Mouse (Mus musculus) adrenal gland, adult 18-20 months (tissue): Measurements from ENCODE around the gene Rpap1. TPM values are rescaled to one million over a fixed set of nuclear protein-coding genes. Genes with fewer than 3 reads are reported as not detected.

Experiments used
- DNase-seq, 2 experiments: peaks; one replicate each; pipeline ENCODE4 v3.0.0; 2021 to 2022; ENCODE audit warnings: low spot score in 2 of 2
- long read RNA-seq, 2 experiments: library from polyadenylated mRNA; stranded (forward); transcript quantifications; one replicate each; pipeline ENCODE4 v2.0.0; 2021
- total RNA-seq, 2 experiments: library from RNA; stranded (reverse); gene quantifications; 1 replicate in 1 of 2; 2 replicates in 1 of 2; pipeline ENCODE4 v1.2.3; 2021

Gene Rpap1
- 10 to 100 TPM; 12.5 to 14.4 TPM for total RNA-seq
- long read RNA-seq, experiment 1, full-length matches to known transcripts: 5 of 15 reads
- long read RNA-seq, experiment 1, partial matches to known transcripts: 6 of 15 reads
- long read RNA-seq, experiment 1, other reads (novel, unspliced or antisense): 4 of 15 reads
- long read RNA-seq, experiment 2, full-length matches to known transcripts: 2 of 21 reads
- long read RNA-seq, experiment 2, partial matches to known transcripts: 16 of 21 reads
- long read RNA-seq, experiment 2, other reads (novel, unspliced or antisense): 3 of 21 reads

DNA sequence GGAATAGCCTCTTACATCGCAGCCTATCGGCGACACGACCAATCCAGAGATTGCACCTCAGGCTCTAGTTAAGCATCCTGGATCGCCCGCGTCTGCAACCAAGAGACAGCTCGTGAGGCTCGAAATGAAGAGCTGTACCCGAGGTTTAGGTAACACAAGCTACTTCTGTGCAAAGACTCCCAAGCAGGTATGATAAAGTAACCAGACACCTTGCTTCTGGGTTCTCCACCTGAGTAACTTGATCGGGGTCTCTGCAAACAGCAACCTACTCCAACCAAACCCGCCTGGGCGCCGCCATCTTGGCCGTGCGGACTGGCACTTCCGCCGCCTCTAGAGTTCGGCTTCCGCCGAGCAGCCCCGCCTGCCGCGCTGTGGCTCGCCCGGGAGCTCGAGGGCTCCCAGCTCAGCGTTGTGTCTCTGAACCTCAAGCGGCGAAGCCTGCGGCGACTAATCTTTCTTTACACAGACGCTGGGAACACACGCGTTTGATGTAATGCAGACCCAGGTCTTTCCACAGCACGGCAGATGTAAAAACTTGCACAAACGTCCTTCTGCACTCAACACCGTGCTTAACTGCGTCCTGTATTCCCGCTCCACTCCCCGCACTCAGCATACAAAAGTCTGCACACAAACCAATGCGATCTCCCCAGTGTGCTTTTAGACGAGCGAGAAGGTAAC lies at the start of gene Rpap1:
Gene Rpap1 (minus strand): TSS at position 332 of the 678 bp plus-strand sequence.
- peak; percentile 81 to 82 for DNase-seq

DNA sequence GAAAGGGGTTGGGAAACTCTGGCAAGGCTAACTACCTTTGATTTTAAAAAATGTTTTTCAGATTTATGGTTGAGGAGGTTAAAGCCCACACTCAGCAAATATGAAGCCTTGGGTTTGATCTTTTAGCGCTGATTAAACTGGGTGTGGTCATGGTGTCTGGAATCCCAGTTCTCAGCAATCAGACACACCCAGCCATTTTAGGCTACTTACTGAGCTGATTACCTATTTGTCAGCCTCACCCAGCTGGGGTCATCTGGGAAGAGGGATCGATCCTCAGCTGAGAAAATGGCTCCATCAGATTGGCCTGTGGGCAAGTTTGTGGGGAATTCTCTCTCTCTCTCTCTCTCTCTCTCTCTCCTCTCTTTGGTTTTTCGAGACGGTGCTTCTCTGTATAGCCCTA lies 46.9 kb upstream of the Rpap1 start:
- DNase-seq: no peak

DNA sequence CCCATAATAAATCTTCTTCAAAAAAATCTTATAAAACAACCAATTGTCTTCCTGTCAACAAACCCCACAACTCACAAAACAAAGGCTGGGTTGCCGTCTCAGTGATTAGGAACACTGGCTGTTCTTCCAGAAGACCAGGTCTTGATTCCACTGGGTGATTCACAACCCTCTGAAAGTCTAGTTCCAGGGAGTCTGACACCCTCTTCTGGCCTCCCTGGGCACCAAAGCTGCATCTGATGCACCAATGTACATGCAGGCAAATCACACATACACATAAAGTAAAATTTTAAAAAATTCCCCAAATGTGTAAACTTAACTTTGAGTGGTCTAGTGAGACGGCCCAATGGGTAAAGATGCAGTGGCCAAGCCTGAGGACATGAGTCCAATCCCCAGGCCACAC lies 43.2 kb upstream of the Rpap1 start:
- no peak for DNase-seq

DNA sequence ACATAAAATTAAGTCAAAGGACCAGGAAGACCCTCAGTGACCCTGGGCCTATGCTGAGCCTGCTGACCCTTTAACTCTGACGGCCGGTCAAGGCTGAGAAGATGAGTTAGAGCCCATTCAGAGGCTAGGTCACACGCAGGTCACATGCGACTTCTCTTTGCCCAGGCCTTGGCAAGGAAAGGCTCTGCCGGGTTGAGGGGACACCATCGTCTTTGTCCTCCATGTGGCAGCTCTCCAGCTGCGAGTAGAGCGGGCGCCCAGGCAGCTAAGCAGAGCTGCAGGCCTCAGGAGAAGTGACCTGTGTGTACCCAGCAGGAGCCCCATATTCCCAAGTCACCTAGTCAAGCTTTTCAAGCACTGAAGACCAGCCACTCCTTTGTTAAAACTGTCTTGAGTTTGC lies 33.8 kb upstream of the Rpap1 start:
- no peak for DNase-seq

DNA sequence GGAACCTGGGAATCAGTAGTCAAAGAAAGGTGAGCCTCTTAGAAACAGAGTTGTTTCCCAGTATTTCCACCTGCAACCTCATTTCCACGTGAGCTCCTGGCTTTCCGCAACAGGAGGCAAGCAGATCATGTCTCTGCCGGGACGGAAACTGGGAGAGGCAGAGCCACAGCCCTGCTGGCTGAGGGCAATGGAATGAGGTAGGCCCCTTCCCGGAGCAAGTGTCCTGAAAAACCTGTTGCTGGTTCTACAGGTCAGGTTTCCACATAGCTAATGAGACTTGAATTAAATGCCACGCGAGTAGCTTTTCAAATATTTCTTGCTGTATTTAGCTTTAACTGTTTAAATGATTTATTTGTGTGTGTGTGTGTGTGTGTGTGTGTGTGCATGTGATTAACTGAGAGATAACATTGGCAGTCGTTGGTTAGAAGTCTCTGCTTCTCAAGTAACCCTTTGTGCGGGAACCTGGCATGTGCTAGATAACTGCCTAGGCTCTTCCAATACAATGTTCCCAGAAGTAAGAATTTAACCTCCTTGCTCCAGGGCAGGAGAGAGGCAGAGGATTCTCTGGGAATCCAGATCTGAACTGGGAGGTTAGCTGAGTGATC lies 31.4 kb upstream of the Rpap1 start:
- DNase-seq: no peak

DNA sequence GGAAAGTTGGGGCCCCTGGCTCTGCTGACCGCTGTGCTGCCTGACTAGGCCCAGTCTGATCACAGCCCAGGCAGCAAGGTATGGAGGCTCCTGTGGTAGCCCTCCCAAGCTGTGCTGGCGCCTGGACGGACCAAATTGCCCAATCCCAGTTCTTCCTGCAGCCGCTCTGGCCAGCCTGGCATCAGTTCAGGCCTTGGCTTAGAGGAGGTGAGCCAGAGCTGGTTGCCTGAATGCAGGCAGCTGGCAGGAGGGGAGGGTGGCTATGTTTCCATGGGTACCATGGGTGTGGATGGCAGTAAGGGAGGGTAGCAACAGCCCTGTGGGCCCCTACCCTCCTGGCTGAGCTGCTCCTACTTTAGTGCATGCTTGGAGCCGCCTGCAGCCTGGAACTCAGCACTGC lies 29.7 kb upstream of the Rpap1 start:
- DNase-seq: no peak

DNA sequence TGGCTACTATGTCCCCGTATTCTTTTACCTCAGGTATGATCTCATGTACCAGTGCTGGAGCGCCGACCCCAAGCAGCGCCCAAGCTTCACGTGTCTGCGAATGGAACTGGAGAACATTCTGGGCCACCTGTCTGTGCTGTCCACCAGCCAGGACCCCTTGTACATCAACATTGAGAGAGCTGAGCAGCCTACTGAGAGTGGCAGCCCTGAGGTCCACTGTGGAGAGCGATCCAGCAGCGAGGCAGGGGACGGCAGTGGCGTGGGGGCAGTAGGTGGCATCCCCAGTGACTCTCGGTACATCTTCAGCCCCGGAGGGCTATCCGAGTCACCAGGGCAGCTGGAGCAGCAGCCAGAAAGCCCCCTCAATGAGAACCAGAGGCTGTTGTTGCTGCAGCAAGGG lies 29.3 kb upstream of the Rpap1 start:
- no peak for DNase-seq

DNA sequence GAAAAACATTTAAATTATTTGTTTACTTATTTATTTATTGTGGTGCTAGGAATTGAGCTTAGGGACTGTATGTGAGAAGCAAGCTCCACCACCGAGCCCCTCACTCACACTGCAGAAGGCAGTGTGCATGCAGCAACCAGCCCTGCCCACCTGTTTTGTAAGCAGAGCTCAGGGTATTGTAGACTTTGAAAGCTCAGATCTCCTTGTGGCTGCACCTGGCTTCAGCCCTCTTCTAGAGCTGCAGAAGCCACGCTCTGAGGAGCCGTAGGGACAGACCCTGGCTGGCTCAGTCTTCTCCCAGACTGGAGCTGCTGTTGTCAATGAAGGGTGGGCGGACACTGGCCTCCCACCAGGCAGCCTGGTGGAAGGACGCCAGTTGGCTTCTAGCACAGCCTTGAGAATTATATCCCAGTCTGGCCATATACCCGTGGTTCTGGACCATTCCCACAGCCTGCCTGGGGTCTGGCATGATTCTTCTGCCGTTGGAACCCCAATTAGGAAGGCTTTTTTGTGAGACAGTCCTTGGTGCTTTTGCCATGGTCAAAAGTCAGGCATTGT lies 27.1 kb upstream of the Rpap1 start:
- DNase-seq: no peak

DNA sequence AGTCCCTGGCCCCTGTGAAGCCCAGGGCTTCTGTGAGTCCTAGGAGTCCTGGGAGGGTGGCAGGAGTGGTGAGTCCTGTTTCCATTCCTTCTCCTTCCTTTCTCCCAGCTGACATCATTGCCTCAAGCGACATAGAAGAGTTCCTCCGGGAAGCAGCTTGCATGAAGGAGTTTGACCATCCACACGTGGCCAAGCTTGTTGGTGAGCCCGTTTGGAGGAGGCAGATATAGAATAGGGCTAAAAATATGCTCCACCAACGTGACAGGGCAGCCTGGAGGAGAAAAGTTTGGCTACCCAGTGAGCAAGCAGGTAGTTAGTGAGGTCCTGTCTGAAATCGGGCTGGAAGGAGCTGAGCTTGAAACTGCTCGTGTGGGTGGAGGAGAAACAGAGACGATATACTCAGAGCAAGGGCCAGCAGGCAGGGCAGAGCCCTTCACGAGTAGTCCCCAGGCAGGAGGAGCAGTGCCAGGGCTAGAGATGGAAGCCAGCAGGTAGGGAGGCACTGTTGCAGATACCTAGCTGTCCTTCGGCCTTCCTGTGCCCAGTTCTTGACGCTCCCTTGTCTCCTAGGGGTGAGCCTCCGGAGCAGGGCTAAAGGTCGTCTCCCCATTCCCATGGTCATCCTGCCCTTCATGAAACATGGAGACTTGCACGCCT lies 24.3 kb upstream of the Rpap1 start:
- DNase-seq: no peak

DNA sequence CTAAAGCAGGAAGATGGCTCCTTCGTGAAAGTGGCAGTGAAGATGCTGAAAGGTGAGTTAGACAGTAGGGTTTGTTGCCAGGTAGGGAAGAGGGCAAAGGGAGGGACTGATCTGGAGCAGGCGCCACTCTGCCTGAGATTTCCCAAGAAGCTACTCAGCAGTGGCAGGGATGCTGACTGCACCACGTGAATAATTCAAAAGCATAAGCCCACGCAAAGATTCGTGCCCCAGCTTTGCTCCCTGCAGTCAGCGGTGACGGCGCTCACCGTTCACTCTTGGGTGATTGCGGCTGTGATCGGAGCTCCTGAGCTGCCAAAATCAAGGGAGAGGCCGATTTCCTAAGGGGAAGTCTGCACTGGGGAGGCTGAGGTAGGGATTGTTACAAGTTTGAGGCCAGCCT lies 23.6 kb upstream of the Rpap1 start:
- no peak for DNase-seq

DNA sequence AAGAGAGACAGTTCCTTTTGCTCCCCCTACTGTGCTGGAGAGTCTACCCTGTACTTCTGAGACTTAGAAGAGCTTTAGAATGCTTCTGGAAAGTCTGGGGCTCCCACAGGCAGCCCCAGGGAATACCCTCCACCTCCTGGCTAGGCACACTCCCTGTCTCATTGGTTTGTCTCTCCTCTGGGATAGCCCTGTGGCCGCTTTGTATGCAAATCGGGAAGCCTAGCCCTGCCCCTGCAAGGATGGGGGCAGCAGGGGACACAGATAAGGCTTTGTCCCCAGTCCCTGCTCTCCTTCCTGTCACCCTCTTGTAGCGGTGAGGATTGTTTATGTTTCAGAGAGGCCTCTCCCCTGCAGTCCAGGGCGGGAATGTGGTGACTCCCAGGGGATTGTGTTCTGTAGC lies 21.5 kb upstream of the Rpap1 start:
- DNase-seq: no peak

DNA sequence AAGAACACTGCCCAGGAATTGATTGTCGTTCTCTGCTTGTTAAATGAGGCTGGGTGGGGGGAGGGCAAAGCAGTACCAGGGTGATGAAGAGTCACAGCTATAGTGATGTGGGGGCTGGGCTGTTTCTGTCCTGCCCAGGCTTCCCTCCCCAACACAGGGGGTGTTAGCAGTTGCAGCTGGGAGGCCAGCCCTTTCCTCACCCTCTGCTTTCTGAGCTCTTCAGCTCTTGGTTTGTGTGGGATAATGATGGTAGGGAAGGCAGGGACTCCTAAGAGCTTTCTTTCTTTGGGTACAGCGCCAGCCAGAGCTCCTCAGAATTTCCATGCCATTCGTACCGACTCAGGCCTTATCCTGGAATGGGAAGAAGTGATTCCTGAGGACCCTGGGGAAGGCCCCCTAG lies 21.1 kb upstream of the Rpap1 start:
- DNase-seq: no peak

DNA sequence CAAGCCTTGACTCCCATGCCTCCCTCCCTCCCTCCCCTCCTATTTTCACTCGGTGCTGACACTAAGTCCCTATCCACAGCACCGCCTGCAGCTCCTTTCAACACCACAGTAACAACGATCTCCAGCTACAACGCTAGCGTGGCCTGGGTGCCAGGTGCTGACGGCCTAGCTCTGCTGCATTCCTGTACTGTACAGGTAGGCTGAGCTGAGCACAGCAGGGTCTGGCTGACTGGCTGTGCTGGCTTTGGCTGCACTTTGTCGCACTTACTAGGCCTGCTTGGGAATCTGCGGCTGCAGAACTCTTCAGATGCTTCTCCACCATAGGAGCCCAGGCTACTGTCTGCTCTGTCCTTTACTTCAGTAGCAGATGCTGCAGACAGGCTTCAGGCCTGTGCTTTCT lies 18.2 kb upstream of the Rpap1 start:
- no peak for DNase-seq

DNA sequence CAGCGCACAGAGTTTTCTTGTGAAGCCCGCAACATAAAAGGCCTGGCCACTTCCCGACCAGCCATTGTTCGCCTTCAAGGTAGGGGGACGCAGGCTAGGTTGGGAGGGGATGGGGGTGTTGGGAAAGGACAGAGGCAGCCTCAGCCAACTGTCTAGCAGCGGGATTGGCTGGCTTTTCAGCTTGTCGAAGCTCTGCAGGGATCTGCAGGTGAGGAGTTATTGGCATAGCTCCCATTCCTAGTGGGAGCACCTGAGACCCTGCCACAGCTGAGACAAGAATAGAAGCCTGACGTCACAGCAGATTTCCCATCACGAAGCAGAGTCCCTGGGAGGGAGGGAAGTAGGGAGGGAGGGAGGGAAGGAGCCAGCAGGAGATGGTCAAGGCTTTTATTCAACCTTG lies 17.4 kb upstream of the Rpap1 start:
- DNase-seq: no peak

DNA sequence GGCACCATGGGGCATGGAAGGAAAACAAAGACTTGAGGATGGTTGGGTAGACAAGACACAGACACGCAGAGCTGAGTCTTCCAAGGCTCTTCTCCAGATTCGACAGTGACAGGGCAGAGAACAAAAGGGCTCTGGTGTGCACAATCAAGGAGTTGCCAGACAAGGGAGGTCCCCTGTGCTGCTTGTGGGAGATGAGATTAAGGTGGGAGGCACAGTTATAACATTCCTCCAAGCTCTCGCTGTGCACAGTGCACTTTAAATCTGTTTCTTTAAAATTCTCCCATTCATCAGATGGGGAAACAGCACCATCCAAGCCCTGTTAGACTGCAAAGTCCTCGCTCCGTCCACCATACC lies 16.9 kb upstream of the Rpap1 start:
- no peak for DNase-seq

DNA sequence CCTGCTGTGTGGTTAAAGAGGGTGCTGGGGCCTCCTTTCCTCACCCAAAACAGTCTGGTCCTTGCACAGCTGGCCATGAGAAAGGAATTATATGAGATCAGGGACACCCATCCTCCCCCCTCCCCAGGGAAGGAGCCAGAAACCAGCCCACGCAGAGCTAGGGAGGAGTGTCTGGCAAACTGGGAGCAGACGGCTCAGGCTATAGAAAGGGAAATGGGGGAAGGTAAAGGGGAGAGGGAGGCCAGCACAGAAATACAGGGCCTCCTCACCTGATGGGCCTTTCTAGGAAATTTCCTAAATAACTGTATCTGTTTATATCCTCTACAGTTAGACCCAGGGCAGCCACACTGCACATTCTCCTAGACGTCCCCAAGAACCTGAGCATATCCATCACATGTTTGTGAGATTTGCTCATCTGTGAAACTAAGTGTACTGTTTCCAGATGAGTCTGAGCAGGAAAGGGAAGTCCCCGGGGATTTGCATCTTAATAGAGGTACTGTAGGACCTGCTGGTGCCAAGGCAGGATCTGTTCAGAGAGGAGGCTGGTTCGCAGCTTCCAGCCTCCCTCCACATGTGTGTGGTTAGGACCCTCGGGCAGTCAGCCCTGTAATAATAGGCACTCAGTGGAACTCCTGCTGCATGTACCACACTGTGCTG lies 16.4 kb upstream of the Rpap1 start:
- DNase-seq: no peak

DNA sequence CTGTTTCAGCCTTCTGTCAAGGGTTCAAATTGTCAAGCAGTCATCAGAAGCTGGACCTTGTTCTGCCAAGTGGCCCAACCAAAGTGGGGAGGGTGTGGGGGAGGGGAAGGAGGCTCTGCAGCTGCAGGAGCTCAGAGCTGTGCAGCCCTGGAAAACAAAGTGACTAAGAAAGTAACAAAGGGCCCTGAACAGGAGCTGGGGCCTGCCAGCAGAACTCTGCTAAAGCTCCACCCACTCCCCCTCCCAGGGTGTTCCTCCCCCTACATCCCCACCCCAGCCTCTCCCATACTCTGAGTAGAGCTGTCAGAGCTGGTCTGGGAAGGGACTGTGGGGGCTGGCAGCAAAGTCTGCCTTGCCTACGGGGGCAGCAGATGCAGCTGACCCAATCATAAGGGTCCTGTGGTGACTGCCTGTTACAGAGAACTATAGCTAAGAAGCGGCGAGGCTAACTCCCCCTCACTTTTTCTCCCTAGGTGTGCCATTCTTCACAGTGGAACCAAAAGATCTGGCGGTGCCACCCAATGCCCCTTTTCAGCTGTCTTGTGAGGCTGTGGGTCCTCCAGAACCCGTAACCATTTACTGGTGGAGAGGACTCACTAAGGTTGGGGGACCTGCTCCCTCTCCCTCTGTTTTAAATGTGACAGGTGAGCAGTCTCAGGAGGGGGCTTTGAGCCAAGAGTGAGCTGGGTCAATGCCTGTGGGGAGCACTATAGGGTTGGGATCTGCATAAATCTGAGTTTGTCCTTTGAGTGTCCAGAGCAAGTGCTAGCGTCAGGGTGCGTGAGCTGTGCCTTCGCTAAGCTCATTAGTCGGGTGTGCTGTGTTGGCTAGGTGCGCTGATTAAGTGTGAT lies 15.7 kb upstream of the Rpap1 start:
- DNase-seq: no peak

DNA sequence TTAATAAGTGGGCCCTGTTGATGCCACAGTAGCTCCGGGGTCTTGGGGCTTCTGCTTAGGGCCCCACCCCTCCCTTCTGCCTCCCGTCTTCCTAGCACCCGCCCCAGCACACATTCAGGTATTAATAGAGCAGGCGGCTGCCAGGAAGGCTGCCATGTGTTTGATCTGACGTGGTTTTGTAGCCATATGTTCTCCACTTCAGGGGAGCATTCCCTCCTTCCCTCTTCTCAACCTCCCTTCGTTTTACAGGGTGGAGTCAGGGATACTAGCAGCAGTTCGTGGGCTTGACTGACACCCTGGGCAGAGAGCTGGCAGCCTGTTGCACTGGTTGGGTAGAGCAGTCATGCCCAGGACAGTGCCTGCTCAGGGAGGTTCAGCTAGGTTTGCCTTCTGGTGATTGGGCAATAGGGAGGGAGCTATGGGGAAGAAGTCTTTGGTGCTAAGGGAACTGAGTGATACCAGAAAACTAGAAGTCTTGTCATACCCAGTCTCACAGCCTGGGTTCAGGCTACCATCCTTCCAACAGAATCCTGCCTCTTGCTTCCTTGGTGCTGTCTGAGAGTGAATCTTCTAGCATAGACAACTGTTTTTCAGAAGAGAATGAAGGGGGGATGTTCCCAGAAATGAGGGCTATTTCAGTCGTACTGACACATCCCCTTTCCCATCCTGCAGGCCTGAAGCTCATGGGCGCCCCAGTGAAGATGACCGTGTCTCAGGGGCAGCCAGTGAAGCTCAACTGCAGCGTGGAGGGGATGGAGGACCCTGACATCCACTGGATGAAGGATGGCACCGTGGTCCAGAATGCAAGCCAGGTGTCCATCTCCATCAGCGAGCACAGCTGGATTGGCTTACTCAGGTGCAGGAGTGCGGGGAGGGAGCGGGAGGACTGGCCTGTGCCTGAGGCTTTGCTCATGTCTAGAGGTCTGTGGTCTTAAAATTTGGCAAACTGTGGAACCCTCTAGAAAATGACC lies 13.8 kb upstream of the Rpap1 start:
- DNase-seq: no peak

DNA sequence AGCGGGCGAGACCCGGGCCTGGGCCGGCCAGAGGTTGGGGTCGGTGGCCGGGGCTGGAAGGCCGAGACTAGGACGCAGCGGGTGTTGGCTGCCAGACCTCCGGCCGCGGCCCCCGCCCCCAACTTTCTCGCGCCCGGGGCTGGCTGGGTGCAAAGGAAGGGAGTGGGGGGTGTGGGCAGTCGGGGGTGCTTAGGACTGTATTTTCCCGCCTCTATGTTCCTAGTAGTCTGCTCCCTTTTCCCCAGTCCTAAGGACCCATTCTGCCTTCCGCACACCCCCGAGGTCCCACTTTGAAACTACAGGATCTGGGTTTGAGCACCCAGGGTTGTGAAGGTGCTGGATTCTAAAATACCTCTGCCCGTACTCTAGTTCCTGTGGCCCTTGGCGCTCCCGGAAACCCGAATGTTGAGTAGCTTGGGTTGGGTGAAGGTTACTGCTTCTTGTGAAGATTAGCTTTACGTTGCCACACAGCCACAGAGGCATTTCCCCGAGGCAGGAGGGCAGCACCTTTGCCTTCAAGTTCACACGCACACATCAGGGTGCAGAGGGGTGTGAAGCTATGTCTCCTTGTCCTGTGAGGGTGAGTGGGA lies 12.7 kb upstream of the Rpap1 start:
- DNase-seq: peak in 1 of 2 experiments; percentile 10
